Mouse (Mus musculus) gastrocnemius, postnatal 10 days (tissue): ENCODE data around the gene Ano2. TPM values are rescaled to one million over a fixed set of nuclear protein-coding genes. Genes with fewer than 3 reads are reported as not detected.
A peak's percentile ranks its signal among the peaks of the same experiment; 100 is the strongest.

ENCODE experiments used
- DNase-seq: peaks from one replicate; pipeline ENCODE4 v3.0.0; 2021; ENCODE audit warnings: mixed read lengths
- total RNA-seq, 2 experiments: library from RNA; stranded (reverse); gene quantifications; 2 replicates each; pipeline ENCODE4 v1.2.3; 2021

Ano2 gene
- total RNA-seq, 2 experiments from 2014 or later, result 0.12 to 0.14 TPM

DNA sequence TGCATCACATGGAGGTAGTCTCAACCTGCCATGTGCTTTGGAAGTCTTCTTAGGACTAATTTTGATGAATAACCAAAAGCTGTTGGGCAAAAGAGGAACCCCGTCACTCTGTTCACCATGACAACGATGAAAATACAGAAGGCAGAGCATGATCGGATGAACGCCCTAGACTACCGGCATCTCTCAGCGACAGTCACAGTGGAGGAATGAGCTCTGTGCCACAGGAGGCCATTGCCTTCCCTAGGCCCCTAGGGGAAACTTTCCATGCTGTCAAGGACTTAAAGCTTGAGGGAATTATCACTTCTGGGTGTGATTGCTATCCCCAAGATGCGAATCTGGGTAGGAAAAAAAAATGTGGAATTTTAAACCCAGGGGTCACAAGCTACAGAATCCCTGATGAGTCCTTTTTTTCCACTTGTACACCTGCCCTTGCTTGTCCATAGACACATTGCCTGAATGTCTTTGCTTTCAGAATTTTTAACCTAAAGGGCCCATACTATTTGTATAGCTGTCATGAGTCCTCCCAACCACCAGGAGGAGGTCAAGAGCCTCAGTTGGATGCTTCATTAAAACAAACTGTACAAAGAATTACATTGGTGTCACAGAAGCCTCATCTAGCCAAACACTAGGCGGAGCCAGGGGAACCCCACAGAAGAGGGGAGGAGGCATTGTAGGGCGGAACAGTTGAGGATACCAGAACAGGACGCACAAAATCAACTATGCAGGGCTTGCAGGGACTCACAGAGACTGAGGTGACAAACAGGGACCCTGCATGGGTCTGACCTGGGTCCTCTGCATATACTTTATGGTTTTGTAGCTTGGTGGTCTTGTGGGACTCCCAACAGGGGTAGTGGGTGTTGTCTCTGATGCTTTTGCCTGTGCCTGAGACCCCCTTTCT, 53.2 kb downstream of the Ano2 start:
- no peak for DNase-seq

DNA sequence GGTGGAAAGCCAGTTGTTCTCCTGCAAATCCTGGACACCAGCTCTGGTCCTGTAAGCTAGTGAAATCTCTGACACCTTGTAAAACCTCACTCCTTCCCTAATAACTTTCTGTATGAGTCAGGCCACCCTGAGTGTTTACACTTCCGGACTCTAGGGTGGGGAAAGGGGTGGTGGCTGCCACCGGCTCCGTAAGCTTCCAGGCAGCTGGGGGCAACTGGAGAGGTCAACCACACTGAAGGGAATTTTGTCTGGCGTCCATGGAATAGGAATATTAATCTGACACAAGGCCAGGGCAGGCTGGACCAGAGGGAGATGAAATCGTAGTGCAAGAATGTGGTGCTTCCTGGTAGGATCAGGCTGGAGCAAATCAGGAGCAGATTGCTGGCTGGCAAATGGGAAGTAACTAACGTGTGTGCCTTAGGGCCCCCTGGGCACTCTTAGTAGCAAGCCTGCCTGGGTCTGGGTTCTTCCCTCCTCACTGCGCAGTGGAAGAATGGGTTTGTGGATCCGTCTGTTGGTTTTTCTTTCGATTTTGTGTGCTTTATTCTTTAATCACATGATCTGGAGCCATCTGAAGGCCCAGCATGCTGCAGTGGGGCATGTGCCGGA, 57.2 kb downstream of the Ano2 start:
- no peak for DNase-seq

GRCm38 (mm10) chr6:125748646-125749045, 58.4 kb downstream of the Ano2 start:
- DNase-seq, result no peak

- DNase-seq, result no peak
Observed at GRCm38 (mm10) chr6:125762851-125763519, 72.8 kb downstream of the Ano2 start.

DNA sequence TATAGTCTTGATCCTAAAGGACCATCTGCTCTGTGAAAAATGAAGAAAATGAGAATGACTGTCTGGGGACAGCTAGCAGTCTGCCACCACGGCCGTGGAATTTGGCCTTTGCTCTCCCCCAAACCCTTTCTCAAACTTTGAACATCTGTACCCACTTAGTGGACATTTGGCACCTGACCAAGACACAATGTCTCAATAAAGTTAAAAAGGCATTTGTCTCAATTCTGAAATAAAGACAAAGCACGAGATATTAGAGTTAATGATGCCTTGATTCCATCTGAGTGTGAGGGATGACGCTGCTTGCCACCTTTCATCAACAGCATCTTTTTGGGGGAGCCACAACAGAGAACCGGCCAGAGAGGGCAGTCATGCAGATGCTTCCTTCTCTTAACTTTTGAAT, 83.0 kb downstream of the Ano2 start:
- no peak for DNase-seq

- DNase-seq, result no peak
Observed at GRCm38 (mm10) chr6:125776291-125776690, 86.1 kb downstream of the Ano2 start.

GRCm38 (mm10) chr6:125802954-125803353, 112.7 kb downstream of the Ano2 start:
- DNase-seq, result no peak

- DNase-seq, result no peak
Observed at GRCm38 (mm10) chr6:125803364-125804011, 113.3 kb downstream of the Ano2 start.

DNA sequence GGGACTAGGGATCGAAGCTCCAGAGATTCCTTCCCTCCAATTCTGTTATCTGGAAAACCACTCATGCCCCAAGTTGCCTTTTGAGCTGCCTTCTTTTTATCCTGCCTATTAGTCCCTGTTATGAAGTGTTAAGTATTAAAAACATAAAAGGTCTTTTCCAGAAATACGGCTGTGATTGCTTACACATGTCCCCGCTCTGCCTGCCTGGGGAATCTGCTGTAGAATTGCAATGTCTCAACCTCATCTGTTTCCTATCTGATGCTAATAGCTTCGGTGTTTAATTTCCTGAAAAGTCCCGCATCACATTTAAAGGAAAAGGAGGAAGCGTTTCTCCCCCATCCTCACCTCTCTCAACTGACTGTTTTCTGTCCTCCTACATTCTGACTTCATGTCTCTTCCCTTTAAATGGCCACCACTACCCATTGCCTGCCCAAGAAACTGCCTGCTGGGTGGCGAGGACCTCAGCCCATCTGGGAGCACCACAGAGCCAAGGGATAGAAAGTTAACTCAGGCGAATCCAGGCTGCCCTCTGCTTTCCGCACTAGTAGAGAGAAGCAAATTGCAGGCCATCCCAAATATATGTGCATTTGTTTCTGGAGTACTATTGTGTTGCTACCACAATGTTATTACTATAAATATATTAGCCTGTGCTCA, 118.9 kb downstream of the Ano2 start:
- no peak for DNase-seq

GRCm38 (mm10) chr6:125811395-125811794, 121.2 kb downstream of the Ano2 start:
- DNase-seq, result no peak

DNA sequence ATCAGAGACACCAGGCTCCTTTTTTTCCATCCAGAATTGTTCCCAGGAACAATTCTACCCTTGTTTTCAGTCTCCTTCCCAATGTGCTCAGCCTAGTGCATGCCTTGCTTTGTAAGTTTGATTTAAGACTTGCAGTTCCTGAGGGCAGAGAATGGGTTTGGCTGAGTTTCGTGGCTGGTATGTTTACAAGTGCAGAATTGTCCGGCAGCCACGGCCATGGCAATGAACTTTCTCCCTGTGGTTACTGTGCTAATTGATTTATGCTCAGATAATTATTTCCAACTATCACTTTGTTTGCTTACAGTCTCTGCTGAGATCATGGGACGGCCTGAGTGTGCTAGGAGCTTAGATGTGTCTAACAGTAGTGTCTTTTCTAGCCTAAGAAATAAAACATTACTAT, 147.9 kb downstream of the Ano2 start:
- no peak for DNase-seq

GRCm38 (mm10) chr6:125841284-125841683, 151.1 kb downstream of the Ano2 start:
- no peak for DNase-seq

GRCm38 (mm10) chr6:125851196-125851595, 161.0 kb downstream of the Ano2 start:
- no peak for DNase-seq

GRCm38 (mm10) chr6:125858294-125858693, 168.1 kb downstream of the Ano2 start:
- DNase-seq, result no peak

- peak; percentile 7 for DNase-seq
Observed at GRCm38 (mm10) chr6:125868516-125868915, 178.3 kb downstream of the Ano2 start.

DNA sequence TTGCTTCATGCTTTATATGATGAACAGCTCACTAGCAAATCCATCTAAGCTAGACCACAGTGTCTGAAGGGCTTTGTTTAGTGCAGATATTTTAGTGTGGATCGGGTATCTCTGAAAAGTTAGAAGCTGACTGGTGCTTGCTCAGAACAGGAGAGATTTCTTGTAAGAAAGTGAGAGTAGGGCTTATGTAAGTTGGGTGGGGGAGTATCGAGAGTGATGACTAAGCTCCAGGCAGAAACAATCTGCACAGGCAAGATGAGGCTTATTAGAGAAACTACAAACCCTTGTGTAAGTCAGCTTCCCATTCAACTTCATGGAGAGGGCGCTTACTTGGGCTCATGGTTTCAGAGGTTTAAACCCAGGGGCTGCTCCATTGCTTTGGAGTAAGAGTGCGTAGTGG, 181.3 kb downstream of the Ano2 start:
- no peak for DNase-seq

GRCm38 (mm10) chr6:125874742-125875141, 184.5 kb downstream of the Ano2 start:
- no peak for DNase-seq

DNA sequence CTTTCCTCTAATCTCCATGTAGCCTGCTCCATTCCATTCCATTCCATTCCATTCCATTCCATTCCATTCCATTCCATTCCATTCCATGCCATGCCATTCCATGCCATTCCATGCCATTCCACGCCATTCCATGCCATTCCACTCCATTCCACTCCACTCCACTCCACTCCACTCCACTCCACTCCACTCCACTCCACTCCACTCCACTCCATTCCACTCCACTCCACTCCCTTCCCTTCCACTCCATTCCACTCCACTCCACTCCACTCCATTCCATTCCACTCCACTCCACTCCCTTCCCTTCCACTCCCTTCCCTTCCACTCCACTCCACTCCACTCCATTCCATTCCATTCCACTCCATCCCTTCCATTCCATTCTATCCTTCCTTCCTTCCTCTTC, 186.7 kb downstream of the Ano2 start:
- no peak for DNase-seq

DNA sequence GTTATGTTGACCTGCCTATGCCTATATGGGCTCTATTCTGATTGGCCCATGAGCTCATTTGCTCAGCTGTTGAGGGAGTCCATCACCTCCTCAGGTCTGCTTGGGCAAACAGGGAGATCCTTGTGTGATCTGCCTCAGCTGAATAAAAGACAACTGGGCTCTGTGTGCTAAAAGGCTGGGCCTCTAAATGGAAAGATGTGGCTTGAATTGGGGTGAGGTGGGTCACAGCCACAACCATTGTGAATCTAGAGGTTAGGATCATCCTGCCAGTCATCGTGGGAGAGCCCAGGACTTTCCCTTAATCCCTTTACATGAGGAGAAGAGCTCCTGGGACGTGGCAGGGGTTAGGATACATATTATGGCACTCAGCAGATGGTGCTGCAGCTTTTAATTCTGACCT, 188.5 kb downstream of the Ano2 start:
- no peak for DNase-seq

DNA sequence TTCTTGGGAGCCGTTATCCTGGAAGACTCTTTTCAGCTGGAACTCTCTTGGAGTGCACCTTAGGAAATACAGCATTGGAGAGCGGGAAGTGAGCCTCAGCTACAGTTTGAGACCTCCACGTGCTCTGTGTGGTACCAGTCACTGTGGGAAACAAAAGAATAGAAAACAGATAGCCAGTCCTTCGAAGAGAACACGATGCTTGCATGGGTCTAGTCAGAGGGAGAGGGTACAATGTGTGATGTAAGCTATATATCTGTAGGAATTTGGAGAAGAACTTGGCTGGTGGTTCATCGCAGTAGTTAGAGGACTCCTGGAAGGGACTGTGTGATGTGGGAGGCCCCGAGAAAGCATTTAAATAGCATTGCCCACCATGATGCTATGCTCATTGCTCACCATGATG, 189.1 kb downstream of the Ano2 start:
- DNase-seq, result no peak

DNA sequence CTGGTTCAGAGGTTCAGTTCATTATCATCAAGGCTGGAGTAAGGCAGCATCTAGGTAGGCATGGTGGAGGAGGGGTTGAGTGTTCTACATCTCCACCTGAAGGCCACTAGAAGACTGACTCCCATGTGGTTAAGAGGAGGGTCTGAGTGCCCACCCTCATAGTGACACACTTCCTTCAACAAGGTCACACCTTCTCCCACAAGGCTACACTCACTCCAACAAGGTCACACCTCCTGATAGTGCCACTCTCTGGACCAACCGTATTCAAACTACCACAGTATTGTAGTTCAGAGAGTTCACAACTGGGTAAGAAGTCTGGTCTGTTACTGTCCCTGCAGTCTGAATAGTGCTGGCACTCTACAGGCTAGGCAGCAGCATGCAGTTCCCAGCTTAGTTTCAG, 198.4 kb downstream of the Ano2 start:
- no peak for DNase-seq

DNA sequence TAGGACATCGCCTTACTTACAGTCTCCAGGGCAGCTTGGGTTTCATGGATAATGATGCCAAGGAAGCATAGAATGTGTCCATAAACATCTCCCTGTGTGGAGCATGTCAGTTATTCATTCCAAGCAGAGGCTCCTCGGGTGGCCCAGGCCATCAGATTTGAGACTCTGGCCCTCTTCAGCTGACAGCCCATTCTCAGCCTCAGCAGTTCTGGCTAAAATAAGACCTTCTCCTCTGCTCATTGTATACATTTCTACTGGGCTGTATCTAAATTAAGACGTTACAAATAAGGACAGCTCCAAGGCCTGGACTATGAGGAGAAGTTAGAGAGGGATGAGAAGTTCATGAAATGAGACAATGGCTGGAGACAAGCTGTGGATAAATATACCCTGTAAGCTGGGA, 204.1 kb downstream of the Ano2 start:
- DNase-seq, result no peak
